Mouse (Mus musculus): ENCODE results near the gene Dock6.
"Not testable (repeated sequence)": the region's sequence is repeated elsewhere in the genome, so short reads cannot be mapped to it uniquely, and the experiment has no call there.

The Dock6 gene
- long read RNA-seq, experiment 1, partial matches to known transcripts: 1 of 5 reads
- long read RNA-seq, experiment 1, other reads (novel, unspliced or antisense): 4 of 5 reads
- long read RNA-seq, experiment 2, partial matches to known transcripts: 2 of 5 reads
- long read RNA-seq, experiment 2, other reads (novel, unspliced or antisense): 3 of 5 reads

GRCm38 (mm10) chr9:21852128-21853091 is at the start of gene Dock6:
TSS of gene Dock6 (minus strand) at chr9:21852635.
- intact Hi-C loops (cut with DNase I): no loop called here

DNA sequence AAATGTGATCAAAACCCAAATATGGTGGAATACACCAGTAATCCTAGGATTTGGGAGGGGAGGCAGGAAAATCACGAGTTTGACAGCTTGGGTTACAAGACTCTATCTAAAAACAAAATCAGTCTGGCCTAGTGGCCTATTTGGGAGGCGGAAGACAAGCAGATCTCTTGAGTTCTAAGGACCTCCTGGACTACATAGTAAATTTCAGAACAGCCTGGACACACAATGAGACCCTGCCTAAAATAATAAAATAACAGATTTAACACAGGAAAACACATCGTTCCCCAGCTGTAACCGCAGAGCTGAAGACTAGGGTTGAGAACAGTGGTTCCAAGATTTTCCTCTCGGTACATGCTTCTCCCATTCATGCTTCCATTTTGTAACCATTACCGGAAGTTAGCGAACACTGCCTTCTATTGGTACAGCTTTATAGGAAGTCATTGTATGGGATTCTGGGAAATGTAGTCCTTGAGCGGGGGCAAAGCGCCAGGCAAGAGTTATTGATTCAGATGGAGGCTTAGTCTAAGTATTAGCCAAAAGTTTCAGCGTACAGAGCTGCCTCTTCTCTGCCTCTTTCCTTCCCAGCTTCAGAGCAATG is 48.9 kb upstream of the Dock6 start:
- intact Hi-C loops (cut with DNase I): no loop called here

GRCm38 (mm10) chr9:21889229-21889628 is 36.8 kb upstream of the Dock6 start:
- intact Hi-C loops (cut with DNase I): no loop called here

- intact Hi-C loops (cut with DNase I): loop anchor here (10.0 kb wide), 2 partner anchors 92 to 272 kb away; no protein-coding TSS in a partner anchor
These were observed 24.2 kb upstream of the Dock6 start for GRCm38 (mm10) chr9:21876601-21877000.

- intact Hi-C loops (cut with DNase I): loop anchor here (10.0 kb wide), 2 partner anchors 87 to 267 kb away; no protein-coding TSS in a partner anchor
These were observed 19.8 kb upstream of the Dock6 start for GRCm38 (mm10) chr9:21872204-21872603.

DNA sequence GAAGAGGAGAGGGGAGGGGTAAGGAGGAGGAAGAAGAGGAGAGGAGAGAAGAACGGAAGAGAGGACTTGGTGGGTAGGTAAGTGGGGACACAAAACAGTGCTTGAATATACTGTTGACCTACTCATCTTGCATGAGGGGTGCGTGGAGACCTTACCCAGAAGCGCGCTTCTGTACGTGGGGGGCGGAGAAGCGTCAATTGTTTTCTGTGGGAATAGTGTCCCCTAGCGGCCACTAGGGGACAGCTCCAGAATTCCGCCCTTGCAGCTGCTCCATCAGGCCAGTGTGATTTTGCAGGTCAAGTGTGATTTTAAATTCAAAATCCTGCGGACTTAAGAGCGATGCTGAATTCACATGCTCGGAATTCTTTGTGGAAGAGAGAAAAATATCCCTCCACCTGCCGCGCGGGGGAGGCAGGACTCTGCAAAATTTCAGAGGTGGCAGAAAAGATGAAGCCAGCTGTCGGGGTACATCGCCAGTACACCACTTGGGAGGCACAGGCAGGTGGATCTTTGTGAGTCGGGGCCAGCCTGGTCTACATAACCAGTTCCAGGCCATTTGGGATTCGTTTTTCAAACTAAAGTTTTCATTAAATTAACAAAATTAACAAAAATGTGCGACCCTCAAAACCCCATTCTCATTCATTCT is 18.6 kb upstream of the Dock6 start:
- intact Hi-C loops (cut with DNase I): loop anchor here (2.0 to 10.0 kb wide), 3 partner anchors 30 to 266 kb away; no protein-coding TSS in a partner anchor

DNA sequence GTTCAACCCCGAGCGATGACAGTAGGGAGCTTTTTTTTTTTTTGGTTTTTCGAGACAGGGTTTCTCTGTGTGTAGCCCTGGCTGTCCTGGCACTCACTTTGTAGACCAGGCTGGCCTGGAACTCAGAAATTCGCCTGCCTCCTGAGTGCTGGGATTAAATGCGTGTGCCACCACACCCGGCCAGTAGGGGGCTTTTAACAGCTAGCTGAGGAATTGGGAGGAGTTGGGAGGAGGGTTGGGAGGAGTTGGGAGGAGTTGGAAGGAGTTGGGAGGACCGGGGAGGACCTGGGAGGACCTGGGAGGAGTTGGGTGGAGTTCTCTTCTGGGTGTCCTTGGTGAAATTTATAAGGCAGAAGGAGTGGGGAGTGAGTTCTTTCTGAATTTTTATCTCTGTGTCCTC is 16.9 kb upstream of the Dock6 start:
- intact Hi-C loops (cut with DNase I): not testable (repeated sequence)

DNA sequence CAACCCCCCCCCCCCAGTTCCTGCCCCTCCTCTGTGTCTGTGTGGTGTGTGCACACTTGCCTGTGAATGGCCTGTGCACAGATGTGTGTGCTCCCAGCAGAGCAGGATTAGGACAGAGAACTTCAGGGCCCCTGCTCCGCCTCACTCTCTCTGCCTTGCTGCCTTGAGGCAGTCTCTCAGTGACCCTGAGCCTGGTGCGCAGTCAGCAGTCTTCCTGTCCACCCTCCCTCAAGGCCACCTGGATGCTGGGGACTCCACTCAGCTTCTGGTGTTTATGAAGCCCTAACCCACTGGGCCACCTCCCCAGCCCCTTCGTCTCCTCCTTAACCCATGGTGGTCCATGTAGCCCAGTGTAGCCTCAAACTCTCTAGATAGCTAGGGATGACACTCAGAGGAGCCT is 15.3 kb upstream of the Dock6 start:
- intact Hi-C loops (cut with DNase I): no loop called here

DNA sequence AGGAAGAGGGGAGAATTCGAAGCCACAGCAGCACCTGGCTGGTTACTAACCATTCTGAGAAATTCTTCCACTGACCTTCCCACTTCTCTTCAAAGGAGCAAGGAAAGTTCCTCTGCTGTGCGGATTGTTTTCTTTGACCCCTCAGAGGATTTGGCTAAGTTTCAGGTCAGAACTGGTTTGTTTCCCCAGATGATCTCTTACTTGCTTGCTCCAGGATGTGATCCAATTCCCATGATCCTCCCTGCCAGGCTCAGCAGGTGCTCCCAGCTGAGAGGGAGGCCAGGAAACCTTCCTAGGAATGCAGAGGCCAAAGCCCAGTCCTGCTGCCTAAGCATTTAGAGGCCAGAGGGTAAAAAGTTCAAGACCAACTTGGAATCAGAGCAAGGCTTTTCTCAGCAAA is 14.2 kb upstream of the Dock6 start:
- intact Hi-C loops (cut with DNase I): no loop called here

DNA sequence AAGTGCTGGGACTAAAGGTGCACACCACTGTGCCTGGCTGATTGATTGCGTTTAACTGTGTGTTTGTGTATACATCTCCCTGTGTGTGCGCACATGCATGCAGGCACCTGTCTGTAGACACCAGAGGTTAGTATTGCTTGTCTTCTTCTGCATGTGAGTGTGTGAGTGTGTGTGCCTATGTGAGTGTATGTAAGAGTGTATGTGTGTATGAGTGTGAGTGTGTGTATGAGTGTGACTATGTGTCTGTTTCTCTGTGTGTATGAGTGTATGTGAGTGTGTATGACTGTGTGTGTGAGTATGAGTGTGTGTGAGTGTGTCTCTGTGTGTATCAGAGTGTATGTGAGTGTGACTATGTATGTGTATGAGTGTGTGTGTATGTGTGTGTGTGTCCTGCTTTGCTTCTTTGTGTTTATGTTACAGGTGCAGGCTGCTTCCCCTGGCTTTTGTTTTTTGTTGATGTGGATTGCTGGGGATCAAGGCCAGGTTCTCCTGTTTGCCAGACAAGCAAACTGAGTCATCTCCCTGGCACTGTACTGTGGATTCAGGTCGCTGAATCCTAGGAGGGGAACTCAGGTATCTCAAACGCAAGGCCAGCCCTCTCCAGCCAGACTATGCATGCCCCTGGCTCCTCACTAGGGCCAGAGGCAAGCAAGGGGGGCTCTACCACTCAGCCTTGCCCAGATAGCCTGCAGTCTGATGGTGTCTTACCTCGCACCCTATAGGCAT is 13.4 kb upstream of the Dock6 start:
- intact Hi-C loops (cut with DNase I): no loop called here

- intact Hi-C loops (cut with DNase I): no loop called here
These were observed 9.7 kb upstream of the Dock6 start for GRCm38 (mm10) chr9:21862181-21862580.

- intact Hi-C loops (cut with DNase I): not testable (repeated sequence)
These were observed 7.9 kb upstream of the Dock6 start for GRCm38 (mm10) chr9:21860349-21860748.

GRCm38 (mm10) chr9:21859606-21860005 is 7.2 kb upstream of the Dock6 start:
- intact Hi-C loops (cut with DNase I): loop anchor here (5.0 kb wide), 1 partner anchor 48 kb away; no protein-coding TSS in a partner anchor

GRCm38 (mm10) chr9:21858084-21858483 is 5.6 kb upstream of the Dock6 start:
- intact Hi-C loops (cut with DNase I): loop anchor here (5.0 kb wide), 1 partner anchor 49 kb away; no protein-coding TSS in a partner anchor

DNA sequence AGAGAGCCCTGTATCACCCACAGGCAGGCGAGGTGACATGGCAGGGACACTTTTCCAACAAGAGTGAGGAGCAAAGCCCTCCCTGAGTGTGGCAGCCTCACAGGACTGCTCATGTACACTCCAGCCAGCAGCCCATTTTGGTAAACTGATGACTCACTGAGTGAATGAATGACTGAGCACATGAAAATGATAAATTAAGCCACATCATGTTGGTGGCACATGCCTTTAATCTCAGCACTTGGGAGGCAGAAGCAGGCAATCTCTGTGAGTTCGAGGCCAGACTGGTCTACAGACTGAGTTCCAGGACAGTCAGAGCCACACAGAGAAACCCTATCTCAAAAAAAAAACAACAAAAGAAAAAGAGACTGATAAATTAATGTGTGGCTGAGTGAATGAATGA is 5.1 kb upstream of the Dock6 start:
- intact Hi-C loops (cut with DNase I): loop anchor here (5.0 kb wide), 1 partner anchor 50 kb away; no protein-coding TSS in a partner anchor

- intact Hi-C loops (cut with DNase I): loop anchor here (5.0 kb wide), 1 partner anchor 52 kb away; no protein-coding TSS in a partner anchor
These were observed 2.5 kb upstream of the Dock6 start for GRCm38 (mm10) chr9:21854894-21855293.

- intact Hi-C loops (cut with DNase I): no loop called here
These were observed 1.5 kb upstream of the Dock6 start for GRCm38 (mm10) chr9:21853961-21854360.

DNA sequence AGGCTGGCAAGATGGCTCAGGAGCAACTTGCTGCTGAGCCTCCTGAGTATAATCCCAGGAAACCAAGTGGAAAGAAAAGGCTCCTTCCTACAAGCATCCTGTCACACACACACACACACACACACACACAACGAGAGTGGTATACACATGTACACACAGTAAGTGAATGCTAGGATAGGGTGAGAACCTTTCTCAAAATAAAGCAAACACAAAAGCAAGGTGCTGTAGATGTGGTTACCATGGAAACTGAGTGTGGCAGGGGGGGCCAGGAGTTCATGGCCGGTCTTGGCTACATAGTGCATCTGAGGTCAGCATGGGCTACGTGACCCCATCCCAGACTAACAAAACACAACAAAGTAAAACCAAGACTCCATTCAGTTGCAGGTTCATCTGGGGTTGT is 1.4 kb downstream of the Dock6 start:
- intact Hi-C loops (cut with DNase I): no loop called here

- intact Hi-C loops (cut with DNase I): no loop called here
These were observed 2.5 kb downstream of the Dock6 start for GRCm38 (mm10) chr9:21849691-21850677.

All from adrenal gland (tissue).